Mouse (Mus musculus) embryo, embryonic 10.5 days (tissue): ENCODE results near the gene Tmem156.
A peak's percentile ranks its signal among the peaks of the same experiment; 100 is the strongest.

Experiments
- DNase-seq: peaks from one replicate; pipeline ENCODE4 v3.0.0-alpha.2; 2015; ENCODE audit warnings: low spot score

The Tmem156 gene

DNA sequence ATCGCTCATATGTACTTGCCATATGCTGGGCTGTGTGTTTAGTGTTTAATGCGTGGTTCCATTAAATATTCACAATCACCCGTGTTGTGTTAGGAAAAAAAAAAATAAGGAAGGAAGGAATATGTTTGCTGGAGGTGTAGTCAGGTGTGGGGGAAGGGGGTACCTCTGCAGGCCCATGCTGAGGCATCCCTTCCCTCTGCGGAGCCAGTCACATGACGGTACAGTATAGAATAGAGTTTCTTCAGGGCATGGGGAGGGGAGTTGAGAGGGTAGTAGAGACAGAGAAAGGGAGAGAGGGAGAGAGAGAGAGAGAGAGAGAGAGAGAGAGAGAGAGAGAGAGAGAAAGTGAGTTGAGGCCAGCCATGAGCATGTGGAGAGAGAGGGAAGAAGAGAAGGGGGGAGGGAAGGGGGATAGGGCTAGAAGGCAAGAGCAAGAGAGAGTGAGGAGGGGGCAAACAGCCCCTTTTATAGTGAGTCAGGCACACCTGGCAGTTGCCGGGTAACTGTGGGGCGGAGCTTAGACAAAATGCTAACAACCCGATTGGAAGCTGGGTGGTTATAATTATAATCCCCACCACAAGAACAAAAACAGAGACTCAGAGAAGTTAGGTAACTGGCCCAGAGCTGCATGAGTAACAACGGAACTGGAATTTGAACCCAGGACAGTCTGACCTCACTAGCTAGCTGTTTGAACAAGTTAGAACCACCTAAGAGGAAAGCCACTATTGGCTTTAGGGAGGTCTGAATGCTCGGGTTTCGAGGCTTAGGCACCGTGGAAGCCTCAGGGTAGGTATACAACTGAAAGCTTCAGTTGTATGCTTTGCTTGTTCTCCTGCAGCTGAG, 45.3 kb downstream of the Tmem156 start:
- no peak for DNase-seq

DNA sequence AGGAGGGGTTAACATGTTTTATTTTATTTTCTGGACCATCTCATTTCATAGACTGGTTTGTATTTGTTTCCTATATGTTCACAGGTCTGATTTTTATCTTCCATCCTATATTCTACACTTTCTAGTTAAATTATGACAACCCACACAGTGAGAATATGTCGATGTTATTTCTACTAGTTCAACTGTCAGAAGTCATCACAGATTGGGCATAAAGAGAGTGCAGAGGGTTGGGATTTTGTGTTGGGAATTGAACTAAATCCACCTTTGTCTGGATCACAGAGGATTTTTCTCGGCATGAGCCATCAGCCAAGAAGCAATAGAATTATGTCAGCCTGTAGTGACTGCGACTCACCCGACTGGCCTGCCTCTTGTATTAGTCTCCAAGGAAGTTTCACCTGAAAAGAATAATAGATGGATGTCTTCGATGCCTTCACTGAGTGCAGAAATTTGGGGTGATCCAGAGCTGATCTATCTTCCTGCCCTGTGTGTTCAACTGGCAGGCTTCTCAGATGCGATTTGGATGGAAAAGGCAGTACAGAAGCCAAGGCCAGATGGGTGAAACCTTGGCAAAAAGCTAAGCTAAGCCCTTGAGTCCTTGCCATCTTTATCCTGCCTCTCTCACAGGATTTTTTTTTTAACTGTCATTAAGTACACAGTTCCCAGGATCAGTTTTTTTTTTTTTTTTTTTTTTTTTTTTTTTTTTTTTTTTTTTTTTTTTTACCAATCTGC, 46.1 kb downstream of the Tmem156 start:
- no peak for DNase-seq

DNA sequence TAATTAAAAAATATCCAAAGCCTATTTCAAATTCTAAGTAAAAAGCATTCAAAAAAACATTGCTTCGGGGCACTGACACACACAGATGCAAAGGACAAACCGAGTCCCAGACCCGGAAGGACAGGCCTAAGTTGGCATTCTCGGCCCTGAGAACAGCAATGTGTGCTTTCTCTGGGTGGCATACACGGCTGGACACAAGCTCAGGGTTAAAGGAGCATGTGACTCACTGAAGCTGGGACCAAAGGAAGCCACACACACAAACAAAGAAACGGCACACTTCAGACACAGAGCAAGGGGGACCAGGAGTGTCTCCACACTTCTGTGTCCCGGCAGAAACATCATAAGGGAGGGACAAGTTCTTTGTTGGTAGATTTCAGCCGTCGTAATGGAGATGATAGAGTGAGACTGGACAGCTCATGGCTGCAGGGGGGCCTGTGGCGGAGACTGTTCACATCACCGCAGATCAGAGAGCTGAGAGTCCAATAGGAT, 48.5 kb downstream of the Tmem156 start:
- no peak for DNase-seq

GRCm38 (mm10) chr5:65040463-65040862, 51.5 kb downstream of the Tmem156 start:
- no peak for DNase-seq

GRCm38 (mm10) chr5:65038811-65039571, 52.9 kb downstream of the Tmem156 start:
- DNase-seq: no peak

- no peak for DNase-seq
These were observed 53.6 kb downstream of the Tmem156 start for GRCm38 (mm10) chr5:65038305-65038704.

- DNase-seq: no peak
These were observed 55.3 kb downstream of the Tmem156 start for GRCm38 (mm10) chr5:65036597-65036996.

- DNase-seq: no peak
These were observed 63.9 kb downstream of the Tmem156 start for GRCm38 (mm10) chr5:65028019-65028418.

DNA sequence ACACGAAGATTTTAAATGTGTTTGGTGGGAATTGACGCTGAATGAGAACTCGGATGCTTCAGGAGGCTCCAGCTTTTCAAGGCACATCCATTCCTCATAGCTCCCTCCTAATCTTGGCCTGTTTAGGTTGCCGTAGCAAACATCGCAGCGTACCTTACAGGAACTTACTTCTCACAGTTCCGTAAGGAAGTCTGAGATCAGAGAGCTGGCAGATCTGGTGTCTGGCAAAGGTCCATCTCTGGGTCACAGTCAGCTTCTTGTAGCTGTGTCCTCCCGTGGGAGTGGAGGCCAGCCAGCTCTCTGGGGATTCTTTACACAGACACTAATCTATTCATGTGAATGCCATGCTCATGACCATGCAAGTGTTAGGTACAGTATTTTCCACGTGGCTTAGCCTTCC, 65.2 kb downstream of the Tmem156 start:
- no peak for DNase-seq

DNA sequence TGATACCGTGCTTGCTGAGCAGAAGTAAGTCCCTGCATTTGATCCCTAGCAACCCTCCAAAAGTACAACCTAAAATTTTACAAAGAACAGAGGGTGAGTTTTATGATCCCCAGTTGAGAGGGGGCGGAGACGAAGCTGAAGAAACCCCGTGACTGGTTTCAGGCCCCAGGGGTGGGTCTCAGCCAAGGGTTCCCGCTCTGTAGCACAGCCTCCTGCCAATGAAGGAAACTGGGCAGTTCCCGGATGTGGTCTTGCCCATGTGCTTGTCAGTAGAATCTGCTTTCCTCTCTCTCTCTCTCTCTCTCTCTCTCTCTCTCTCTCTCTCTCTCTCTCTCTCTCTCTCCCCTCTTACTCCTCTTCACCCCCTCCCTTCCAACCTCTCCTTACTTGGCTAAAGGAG, 66.0 kb downstream of the Tmem156 start:
- DNase-seq: no peak

GRCm38 (mm10) chr5:65024641-65025040, 67.3 kb downstream of the Tmem156 start:
- DNase-seq: no peak

DNA sequence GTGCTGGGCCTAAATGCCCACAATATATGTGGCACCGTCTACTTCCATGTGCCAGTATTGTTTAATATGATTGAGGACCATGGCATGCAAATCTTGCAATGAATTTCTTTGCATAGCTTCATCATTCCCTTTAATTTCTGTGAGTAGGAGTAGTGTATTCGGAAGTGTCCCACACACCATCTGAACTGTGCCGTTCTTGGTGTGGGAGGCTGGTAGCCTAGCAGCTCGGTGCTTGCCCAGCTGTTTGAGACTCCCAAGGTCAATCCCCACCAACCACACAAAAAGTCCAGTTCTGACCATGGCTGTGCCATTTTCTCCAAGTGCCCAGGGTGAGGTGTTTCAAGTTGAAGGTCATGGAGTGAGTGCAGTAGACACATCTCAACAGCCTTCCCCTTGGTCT, 69.9 kb downstream of the Tmem156 start:
- DNase-seq: no peak

DNA sequence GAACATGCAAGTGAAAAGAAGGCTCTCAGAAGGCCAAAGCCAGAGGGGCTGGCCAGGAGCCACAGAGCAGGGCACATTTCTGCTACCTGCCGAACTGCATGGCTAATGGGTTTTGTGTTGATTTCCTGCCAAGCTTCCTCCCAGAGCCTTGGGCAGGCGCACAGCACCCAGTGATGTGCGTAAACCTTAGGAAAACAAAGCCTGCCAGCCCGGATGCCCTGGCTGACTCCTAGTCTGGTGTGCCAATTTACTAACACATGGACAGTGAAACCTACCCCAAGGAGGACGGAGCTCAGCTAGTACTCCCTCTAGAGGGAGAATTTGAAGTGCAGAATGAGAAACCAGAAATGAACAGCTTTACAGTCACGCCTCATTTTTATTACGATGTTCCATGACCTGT, 72.1 kb downstream of the Tmem156 start:
- peak; percentile 18 for DNase-seq

DNA sequence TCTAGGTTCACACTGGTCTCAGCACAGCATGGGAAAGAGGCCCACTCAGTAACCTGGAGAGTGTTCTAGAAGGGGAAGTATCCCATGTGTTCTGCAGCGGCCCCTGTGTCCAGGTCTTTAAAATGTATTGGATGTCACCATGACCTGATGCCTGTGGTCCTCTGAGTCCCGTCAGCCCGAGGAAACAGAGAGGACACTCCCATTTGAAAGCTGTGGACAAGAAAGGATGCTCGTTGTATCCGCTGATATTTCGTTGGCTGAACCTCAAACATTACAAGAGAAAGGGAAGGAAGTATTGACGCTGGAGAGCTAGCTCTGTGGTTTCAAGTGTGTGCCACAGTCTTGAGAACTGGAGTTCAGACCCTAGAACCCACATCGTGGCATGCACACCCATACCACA, 72.8 kb downstream of the Tmem156 start:
- DNase-seq: no peak

GRCm38 (mm10) chr5:65015508-65015907, 76.4 kb downstream of the Tmem156 start:
- no peak for DNase-seq

DNA sequence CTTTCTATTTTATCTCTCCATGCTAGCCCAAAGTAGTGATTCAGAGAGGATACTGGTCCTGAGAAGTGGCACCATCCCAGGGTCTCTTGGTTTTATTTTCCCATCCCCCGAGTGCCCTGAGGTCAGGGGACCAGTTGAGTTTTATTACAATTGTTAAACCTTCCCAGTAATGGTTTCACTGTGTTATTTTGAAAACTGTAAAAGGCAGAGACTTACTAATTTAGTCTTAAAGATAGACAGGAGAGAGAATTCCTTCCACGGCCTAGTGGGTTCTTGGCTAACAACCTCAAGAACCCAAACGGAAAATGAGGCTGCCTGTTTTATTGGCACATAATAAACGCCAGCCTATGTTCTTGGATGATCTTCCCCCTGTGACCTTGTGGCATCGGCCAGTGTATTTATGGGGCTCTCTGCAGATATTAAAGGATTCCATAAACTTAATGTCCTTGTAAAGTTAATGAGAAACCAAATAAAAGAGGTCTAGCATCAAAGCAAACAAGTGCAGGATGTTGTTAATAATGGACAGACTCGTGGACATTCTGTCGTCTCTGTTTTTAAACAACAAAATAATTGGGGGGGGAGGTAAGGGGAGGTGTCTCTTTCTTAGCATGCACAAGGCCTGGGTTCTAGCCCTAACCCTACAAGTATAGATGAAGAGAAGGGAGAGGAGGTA, 79.9 kb downstream of the Tmem156 start:
- no peak for DNase-seq

DNA sequence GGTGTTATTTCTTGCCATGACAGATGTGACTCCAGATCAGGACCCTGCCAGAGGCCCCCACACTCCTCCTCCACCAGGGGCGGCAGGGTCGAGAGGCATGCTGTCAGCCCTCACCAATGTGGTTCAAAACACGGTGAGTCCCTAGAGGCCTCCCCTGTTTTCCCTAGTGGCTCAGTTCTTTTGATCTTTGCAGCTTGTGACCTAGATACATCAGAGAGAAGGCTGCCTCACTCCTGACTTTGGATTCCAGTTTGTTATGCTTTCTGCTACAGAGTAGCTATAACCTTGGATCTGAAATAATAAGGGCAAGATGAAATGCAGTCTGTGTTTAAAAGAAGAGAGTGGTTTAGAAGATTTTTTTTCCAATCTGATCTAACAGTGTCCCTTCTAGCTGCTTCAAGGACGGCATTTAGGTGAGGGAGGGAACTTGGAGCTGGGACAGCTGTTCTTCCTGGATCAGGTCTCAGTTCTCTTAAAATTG, 85.9 kb downstream of the Tmem156 start:
- peak; percentile 39 for DNase-seq

DNA sequence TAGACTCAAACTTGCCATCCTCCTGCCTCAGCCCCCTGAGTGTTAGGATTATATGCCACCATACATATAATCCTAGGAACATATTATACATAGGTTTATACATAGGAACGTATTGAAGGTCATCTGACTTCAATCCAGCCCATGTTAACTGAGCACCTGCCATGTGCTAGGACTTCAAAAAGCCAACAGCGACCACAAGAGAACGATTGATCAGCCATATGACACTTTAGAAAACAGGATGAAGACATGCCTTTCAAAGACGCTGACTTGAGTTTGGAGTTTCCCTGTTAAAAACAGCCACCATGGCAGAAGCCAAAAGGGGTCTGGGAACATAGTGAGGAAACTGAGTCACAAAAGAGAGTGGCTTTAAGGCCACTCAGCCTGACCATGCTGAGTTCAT, 86.7 kb downstream of the Tmem156 start:
- no peak for DNase-seq
